Mouse (Mus musculus) C2C12 (cell line): ENCODE data around the gene Igsf21.

Source experiments
- CTCF ChIP-seq: IDR thresholded peaks from one replicate; pipeline ENCODE4 v1.5.1; 2011; ENCODE audit not compliant: control insufficient read depth, insufficient read depth, insufficient read length
- FOSL1 ChIP-seq: IDR thresholded peaks from one replicate; pipeline ENCODE4 v1.8.0; 2011; ENCODE audit warnings: mild to moderate bottlenecking, low read length; ENCODE audit not compliant: poor library complexity, insufficient read depth, severe bottlenecking
- MAX ChIP-seq: IDR thresholded peaks from one replicate; pipeline ENCODE4 v1.6.1; 2011; ENCODE audit warnings: mild to moderate bottlenecking, control low read depth
- MYOD1 ChIP-seq: IDR thresholded peaks from one replicate; pipeline ENCODE4 v1.6.1; 2011; ENCODE audit warnings: low read depth; ENCODE audit not compliant: control insufficient read depth, insufficient read length
- MYOG ChIP-seq: IDR thresholded peaks from one replicate; pipeline ENCODE4 v1.6.1; 2011; ENCODE audit not compliant: control insufficient read depth, insufficient read length; ENCODE audit errors: extremely low read depth

DNA sequence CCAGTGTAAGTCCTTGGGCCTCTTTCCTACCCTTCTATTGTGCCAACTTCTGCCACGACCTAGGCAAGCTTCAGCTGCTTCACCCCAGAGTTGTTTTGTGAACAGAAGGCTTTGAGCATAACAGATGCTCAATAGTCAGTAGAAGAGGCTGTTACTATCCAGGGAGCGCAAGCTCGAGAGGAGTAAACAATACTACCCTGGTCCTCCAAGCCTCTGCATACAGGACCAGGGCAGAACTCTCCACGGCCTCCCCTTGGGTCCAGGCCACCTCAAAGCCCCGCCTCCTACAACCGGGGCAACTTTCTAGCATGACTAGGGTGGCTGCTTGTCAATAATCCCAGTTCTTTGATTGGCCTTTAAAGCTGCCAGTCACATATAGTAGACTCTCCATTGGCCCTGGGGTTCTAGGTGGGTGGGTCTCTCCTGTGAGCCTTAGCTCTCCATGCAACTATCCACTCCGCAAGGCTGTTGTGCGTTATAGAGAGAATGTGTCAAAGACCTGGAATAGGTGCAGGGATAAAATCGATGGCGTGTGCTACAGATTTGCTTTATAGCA is 198.7 kb downstream of the Igsf21 start:
- no peak for TF ChIP-seq MAX
- no peak for TF ChIP-seq CTCF
- no peak for TF ChIP-seq MYOG
- no peak for TF ChIP-seq MYOD1
- TF ChIP-seq FOSL1: no peak
